Mouse (Mus musculus) liver, adult 10 weeks (tissue): ENCODE results near the gene Olfr1445. TPM values are rescaled to one million over a fixed set of nuclear protein-coding genes. Genes with fewer than 3 reads are reported as not detected.

ENCODE experiments used
- polyA plus RNA-seq: library from polyadenylated mRNA; stranded (reverse); fragments of 350-450 nt; fragmentation: Illumina TruSeq; extraction: RNeasy Lipid Tissue Mini Kit (QIAGEN cat#74804); gene quantifications from one replicate; pipeline ENCODE4 v1.2.3, GENCODE M21; 2014; ENCODE audit warnings: low read depth, low replicate concordance

Olfr1445 gene
- polyA plus RNA-seq: not detected

GRCm38 (mm10) chr19:12883555-12883954 lies at the start of gene Olfr1445:
Gene Olfr1445, plus strand, starts transcription at chr19:12883855.

GRCm38 (mm10) chr19:12846382-12846781 lies 37.3 kb upstream of the Olfr1445 start, which contains the start of gene Gm5244:
Gene Gm5244, plus strand, starts transcription at chr19:12846682.

GRCm38 (mm10) chr19:12856983-12857382 lies 26.7 kb upstream of the Olfr1445 start, which contains the start of gene Olfr1444:
Gene Olfr1444, plus strand, starts transcription at chr19:12857283.

GRCm38 (mm10) chr19:12893424-12893823 lies 9.8 kb downstream of the Olfr1445 start, which contains the start of gene Olfr1446:
Gene Olfr1446, minus strand, starts transcription at chr19:12893524.

GRCm38 (mm10) chr19:12903643-12904042 lies 20.0 kb downstream of the Olfr1445 start, which contains the start of gene Olfr1447:
Gene Olfr1447, minus strand, starts transcription at chr19:12903743.

GRCm38 (mm10) chr19:12924319-12924718 lies 40.7 kb downstream of the Olfr1445 start, which contains the start of gene Olfr1448:
Gene Olfr1448, minus strand, starts transcription at chr19:12924419.

GRCm38 (mm10) chr19:12930540-12930939 lies 46.9 kb downstream of the Olfr1445 start, which contains the start of gene Olfr1449:
Gene Olfr1449, plus strand, starts transcription at chr19:12930840.

Other genes starting within 250 kb of the Olfr1445 start
- gene Olfr1442, start 213.4 kb upstream of the Olfr1445 start, polyA plus RNA-seq: 0.53 TPM
- not detected for gene Olfr1443, start 205.7 kb upstream of the Olfr1445 start, polyA plus RNA-seq
- gene Keg1, start 188.1 kb upstream of the Olfr1445 start, polyA plus RNA-seq: 240 TPM
- gene Cntf, start 118.2 kb upstream of the Olfr1445 start, polyA plus RNA-seq: 1.2 TPM
- gene Zfp91, start 87.7 kb upstream of the Olfr1445 start, polyA plus RNA-seq: 88.8 TPM
- gene Lpxn, start 87.7 kb upstream of the Olfr1445 start, polyA plus RNA-seq: 1.9 TPM
- gene Gm5244, start 37.2 kb upstream of the Olfr1445 start, polyA plus RNA-seq: not detected
- not detected for gene Olfr1444, start 26.6 kb upstream of the Olfr1445 start, polyA plus RNA-seq
- gene Olfr1446, start 9.7 kb downstream of the Olfr1445 start, polyA plus RNA-seq: not detected
- not detected for gene Olfr1447, start 19.9 kb downstream of the Olfr1445 start, polyA plus RNA-seq
- gene Olfr1448, start 40.6 kb downstream of the Olfr1445 start, polyA plus RNA-seq: not detected
- gene Olfr1449, start 47.0 kb downstream of the Olfr1445 start, polyA plus RNA-seq: not detected
- gene Olfr1450, start 66.4 kb downstream of the Olfr1445 start, polyA plus RNA-seq: not detected
- gene Olfr1451, start 111.2 kb downstream of the Olfr1445 start, polyA plus RNA-seq: not detected
- gene Olfr1453, start 144.5 kb downstream of the Olfr1445 start, polyA plus RNA-seq: not detected
- gene Olfr1454, start 176.8 kb downstream of the Olfr1445 start, polyA plus RNA-seq: not detected
- gene Olfr1457, start 214.0 kb downstream of the Olfr1445 start, polyA plus RNA-seq: not detected
- not detected for gene Olfr1458, start 222.9 kb downstream of the Olfr1445 start, polyA plus RNA-seq